Mouse (Mus musculus) embryonic facial prominence, embryonic 12.5 days (tissue): ENCODE measurements around the gene Fam50b. TPM values are rescaled to one million over a fixed set of nuclear protein-coding genes. Genes with fewer than 3 reads are reported as not detected.

ENCODE experiments used
- ATAC-seq: fragments of 200-750 bp; cut with Nextera tagmentation; 2 replicates; pipeline ENCODE4 v1.8.0; 2017; ENCODE audit not compliant: insufficient number of reproducible peaks, insufficient read depth, low FRiP score, low TSS enrichment
- H3K27ac ChIP-seq: fragments of 300-500 bp; sonication (generic); 2 replicates; pipeline ENCODE4 v1.5.1; 2016; ENCODE audit warnings: mild to moderate bottlenecking
- H3K27me3 ChIP-seq: fragments of 300-500 bp; sonication (generic); 2 replicates; pipeline ENCODE4 v1.6.1; 2016; ENCODE audit warnings: mild to moderate bottlenecking, moderate library complexity
- H3K36me3 ChIP-seq: fragments of 300-500 bp; sonication (generic); 2 replicates; pipeline ENCODE4 v1.6.1; 2016; ENCODE audit warnings: mild to moderate bottlenecking
- H3K4me1 ChIP-seq: fragments of 300-500 bp; sonication (generic); 2 replicates; pipeline ENCODE4 v1.6.1; 2016
- H3K4me2 ChIP-seq: fragments of 300-500 bp; sonication (generic); replicated peaks from 2 replicates; pipeline ENCODE4 v1.6.1; 2016; ENCODE audit warnings: mild to moderate bottlenecking, moderate library complexity
- H3K4me3 ChIP-seq: fragments of 300-500 bp; sonication (generic); 2 replicates; pipeline ENCODE4 v1.5.1; 2016; ENCODE audit warnings: mild to moderate bottlenecking
- H3K9ac ChIP-seq: fragments of 300-500 bp; sonication (generic); 2 replicates; pipeline ENCODE4 v1.6.1; 2016; ENCODE audit warnings: mild to moderate bottlenecking, moderate library complexity
- H3K9me3 ChIP-seq: fragments of 300-500 bp; sonication (generic); 2 replicates; pipeline ENCODE4 v1.6.1; 2016; ENCODE audit warnings: mild to moderate bottlenecking, moderate library complexity
- WGBS: fragments of 180-500 bp; shearing (Covaris S2); methylation state at CpG from one replicate; pipeline ENCODE4 v1.1.7; 2016; 5-methylcytosine and 5-hydroxymethylcytosine counted together
- polyA plus RNA-seq: library from polyadenylated mRNA; unstranded; fragments of >200 nt; fragmentation: Nextera tagmentation; extraction: Ambion mirVana; gene quantifications from 2 replicates; pipeline ENCODE4 v1.2.1, GENCODE M21; 2016

The Fam50b gene
- polyA plus RNA-seq, 1 experiment from 2014 or later, result not detected

DNA sequence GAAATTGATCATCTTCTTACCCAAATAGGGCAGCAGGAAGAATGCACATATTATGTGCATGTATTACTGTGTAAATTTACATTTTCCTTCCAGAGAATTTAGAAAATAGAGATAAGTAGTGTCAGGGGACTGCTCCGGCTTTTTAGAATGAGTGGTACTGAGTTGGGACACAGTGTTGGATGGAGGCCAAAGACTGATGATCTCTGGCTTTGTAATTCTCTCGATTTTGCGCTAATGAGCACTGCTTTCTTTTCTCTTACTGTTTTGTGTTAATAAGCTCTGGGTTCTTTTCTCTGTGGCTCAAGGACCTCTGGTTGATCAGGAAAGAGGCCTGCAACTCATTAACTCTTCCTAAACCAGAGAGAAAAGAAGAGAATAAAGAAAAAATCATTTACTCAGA lies 42.1 kb downstream of the Fam50b start:
- Histone ChIP-seq H3K27me3 (no peaks in the 10 kb centered on the region), H3K36me3 (no peaks in the 10 kb centered on the region), H3K4me3 (no peak overlapping the region), H3K9me3 (no peaks in the 10 kb centered on the region), H3K4me1 (no peaks in the 10 kb centered on the region; the same call in 1 of the 2 replicates), H3K4me2 (no peak overlapping the region), H3K9ac (no peak overlapping the region), H3K27ac (no peak overlapping the region)
- WGBS, result 58% methylated on average over 3 of the region's 3 CpGs
- no peak for ATAC-seq

DNA sequence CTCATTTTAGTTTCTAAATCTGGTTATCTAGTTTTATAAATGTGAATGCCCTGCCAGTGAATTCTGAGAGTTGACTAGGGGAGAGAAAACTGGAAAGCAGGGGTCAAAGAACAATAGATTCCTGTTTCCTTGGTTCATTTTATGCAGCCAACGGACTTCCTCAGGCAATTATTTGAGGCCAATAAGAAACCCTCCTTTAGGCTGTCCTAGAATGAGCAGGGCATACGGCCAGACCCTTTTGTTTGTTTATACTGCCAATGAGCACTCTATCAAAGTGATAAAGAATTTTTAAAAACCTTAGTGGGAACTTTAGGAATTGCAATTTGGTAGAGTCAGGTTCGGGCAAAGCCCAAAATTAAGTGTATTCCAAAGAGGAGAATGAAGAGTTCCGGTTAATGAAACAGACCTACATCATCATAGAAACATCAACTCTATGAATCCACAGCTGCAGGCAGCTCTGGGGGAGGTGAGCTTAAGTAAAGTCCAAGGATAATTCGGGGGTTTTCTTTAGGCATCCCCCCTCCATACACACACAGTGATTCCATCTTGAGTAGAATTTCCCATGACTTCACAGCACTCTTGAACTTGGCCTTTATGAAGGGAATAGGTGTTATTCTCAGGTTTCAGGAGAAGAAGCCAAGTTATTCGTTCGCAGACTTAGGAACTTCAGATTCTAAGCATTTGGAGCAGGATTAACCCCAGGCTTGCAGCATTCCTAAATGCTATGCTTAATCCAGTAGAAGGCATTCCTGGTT lies 46.4 kb downstream of the Fam50b start:
- no peaks in the 10 kb centered on the region for H3K36me3 ChIP-seq
- peak overlapping the region; percentile 23; the same call in 1 of the 2 replicates for H3K27ac ChIP-seq
- no peaks in the 10 kb centered on the region for H3K9me3 ChIP-seq
- no peaks in the 10 kb centered on the region for H3K4me1 ChIP-seq
- ATAC-seq, result no peak
- H3K27me3 ChIP-seq, result no peaks in the 10 kb centered on the region
- WGBS, result 43% methylated on average over 7 of the region's 7 CpGs
- H3K9ac ChIP-seq, result no peak overlapping the region
- no peak overlapping the region for H3K4me2 ChIP-seq
- no peak overlapping the region for H3K4me3 ChIP-seq

DNA sequence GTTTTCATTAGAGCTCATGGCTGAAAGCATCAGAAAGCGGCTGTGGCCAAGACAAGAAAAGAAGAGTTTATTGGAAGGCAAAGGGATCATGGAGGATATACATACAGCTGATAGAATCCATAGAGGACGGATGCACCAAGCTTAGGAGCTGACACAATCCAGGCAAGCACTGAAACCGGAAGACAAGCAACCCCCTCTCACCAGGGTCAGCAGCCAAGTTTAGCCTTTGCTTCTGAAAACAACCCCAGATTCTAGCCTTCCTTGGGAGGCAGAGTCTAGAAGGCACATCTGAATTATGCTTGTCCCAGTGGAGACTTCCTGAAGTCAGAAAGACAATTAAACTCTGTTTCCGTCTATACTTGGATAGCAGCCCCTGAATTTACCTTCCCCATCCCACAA lies 47.0 kb downstream of the Fam50b start:
- Histone ChIP-seq H3K9ac (no peak overlapping the region), H3K27ac (peak overlapping the region; percentile 31; the same call in 1 of the 2 replicates), H3K9me3 (no peaks in the 10 kb centered on the region), H3K27me3 (no peaks in the 10 kb centered on the region), H3K36me3 (no peaks in the 10 kb centered on the region), H3K4me2 (no peak overlapping the region), H3K4me3 (no peak overlapping the region), H3K4me1 (no peaks in the 10 kb centered on the region)
- 62% methylated on average over 4 of the region's 4 CpGs for WGBS
- no peak for ATAC-seq

DNA sequence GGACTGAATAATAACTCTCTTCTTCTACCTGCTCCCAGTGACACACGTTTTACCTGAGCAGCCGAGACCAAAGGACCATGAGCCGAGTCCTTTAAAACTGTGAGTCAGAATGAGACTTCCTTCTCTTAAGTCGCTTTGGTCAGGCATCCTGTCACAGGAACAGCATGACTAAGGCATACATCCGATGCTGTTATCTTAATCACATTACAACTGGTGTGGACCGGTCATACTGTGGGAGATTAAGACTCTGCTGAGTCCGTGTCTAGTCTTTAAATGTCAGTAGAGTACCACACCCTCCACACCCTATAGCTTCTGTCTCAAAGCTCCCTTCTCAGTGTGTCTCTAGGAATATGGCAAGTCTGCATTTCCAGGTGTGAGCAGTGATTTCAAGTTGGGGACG lies 50.2 kb downstream of the Fam50b start:
- Histone ChIP-seq H3K9ac (no peak overlapping the region), H3K9me3 (no peaks in the 10 kb centered on the region), H3K4me2 (no peak overlapping the region), H3K27me3 (no peaks in the 10 kb centered on the region), H3K36me3 (no peaks in the 10 kb centered on the region), H3K4me1 (peaks cover 6% of the 10 kb centered on the region; the same call in 1 of the 2 replicates), H3K27ac (no peak overlapping the region), H3K4me3 (no peak overlapping the region)
- 76% methylated on average over 8 of the region's 8 CpGs for WGBS
- ATAC-seq, result no peak

DNA sequence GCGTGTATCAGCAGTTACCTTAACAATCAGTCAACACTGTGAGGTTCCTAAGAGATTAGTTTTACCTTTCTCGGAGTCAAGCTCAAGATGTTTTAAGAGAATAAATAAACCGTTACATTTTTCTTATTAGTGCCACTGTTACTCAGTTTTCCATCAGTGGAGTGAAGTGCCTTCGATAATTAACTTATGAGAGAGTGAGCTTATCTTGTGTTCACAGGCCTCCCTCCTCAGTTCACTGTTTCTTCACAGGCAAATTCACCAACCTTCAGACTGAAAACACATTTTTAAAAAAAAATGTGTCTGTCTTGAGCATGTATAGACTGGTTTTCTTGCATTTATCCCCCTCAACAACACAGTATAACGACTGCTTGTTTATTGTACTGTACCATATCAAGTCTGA lies 52.0 kb downstream of the Fam50b start:
- Histone ChIP-seq H3K9me3 (no peaks in the 10 kb centered on the region), H3K4me3 (no peak overlapping the region), H3K4me2 (no peak overlapping the region), H3K27ac (no peak overlapping the region), H3K9ac (no peak overlapping the region), H3K36me3 (no peaks in the 10 kb centered on the region), H3K27me3 (no peaks in the 10 kb centered on the region), H3K4me1 (peaks cover 6% of the 10 kb centered on the region; the same call in 1 of the 2 replicates)
- no peak for ATAC-seq
- WGBS, result 82% methylated on average over 5 of the region's 5 CpGs

DNA sequence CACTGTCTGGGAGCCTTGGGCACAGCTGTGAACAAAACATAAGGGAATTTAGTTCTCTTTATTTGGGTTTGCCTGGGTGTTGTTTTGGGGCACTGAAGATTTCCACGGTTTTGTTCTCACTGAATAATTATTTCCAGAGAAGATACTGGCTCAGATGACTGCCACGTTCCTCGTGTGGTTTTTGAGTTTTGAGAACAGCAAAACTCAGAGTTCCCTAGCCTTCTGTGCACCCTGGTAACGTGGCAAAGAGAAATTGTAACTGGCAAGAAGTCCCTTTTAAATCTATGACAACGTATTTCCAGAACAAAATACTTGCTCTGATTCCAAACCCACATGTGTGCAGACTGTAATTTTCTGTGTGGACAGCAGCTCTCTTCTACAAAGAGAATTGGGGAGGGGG lies 52.9 kb downstream of the Fam50b start:
- Histone ChIP-seq H3K27ac (no peak overlapping the region), H3K27me3 (no peaks in the 10 kb centered on the region), H3K36me3 (no peaks in the 10 kb centered on the region), H3K9ac (no peak overlapping the region), H3K4me1 (peaks cover 6% of the 10 kb centered on the region; the same call in 1 of the 2 replicates), H3K9me3 (no peaks in the 10 kb centered on the region), H3K4me2 (no peak overlapping the region), H3K4me3 (no peak overlapping the region)
- 37% methylated on average over 5 of the region's 5 CpGs for WGBS
- no peak for ATAC-seq

DNA sequence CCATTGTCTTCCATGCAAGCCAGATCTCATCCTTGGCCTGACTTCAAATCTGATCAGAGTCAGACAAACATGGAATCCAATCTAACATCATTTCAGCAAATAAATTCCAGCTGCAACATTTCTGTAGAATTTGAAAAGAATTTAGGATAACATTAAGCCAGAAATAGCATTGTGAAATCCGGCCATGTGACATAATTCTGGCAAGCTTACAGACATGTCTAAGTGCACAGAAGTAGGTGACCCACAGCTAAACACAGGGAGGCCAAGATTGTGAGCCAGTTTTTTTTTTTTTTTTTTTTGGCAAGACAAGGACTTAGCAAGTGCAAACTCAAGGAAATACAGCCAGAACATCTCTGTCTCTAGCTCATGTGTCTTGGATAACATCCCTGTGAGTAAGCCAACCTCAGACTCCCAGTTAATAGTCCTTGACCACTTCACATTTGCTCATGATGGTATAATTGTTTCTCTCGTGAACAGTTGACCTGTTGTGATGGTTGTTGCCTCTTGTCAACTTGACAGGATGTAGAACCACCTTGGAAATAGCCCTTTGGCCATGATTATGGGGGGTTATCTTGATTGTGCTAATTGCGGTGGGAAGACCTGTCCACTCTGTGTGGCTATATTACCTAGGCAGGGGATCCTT lies 54.6 kb downstream of the Fam50b start:
- Histone ChIP-seq H3K4me2 (no peak overlapping the region), H3K4me1 (peaks cover 6% of the 10 kb centered on the region; the same call in 1 of the 2 replicates), H3K27me3 (no peaks in the 10 kb centered on the region), H3K9me3 (no peaks in the 10 kb centered on the region), H3K27ac (no peak overlapping the region), H3K4me3 (no peak overlapping the region), H3K36me3 (no peaks in the 10 kb centered on the region), H3K9ac (no peak overlapping the region)
- 69% methylated on average over 3 of the region's 3 CpGs for WGBS
- 0 out of 2 replicates have a peak, but pooled peaks have one; percentile 15 for ATAC-seq

DNA sequence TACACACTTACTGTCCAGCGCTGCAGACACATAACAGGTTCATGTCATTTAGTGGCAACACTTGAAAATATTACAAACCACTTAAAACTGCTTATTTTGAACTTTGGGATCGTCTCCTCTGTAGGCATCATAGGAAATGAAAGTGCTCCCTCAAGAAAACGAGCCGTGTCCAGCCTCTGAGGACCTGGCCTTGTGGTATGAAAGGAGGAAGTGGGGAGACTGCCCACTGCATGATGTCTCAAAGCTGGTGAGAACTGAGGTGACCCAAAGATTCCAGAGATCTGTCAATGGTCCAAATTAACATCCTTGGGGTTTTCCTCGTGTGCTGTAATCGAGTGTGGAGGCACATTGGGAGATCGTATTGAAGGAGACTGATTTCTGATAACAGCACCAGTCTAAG lies 58.4 kb downstream of the Fam50b start:
- Histone ChIP-seq H3K4me2 (no peak overlapping the region), H3K27me3 (no peaks in the 10 kb centered on the region), H3K9me3 (no peaks in the 10 kb centered on the region), H3K9ac (no peak overlapping the region), H3K36me3 (no peaks in the 10 kb centered on the region), H3K27ac (no peak overlapping the region), H3K4me3 (no peak overlapping the region), H3K4me1 (no peaks in the 10 kb centered on the region)
- no peak for ATAC-seq
- WGBS, result 66% methylated on average over 7 of the region's 7 CpGs

DNA sequence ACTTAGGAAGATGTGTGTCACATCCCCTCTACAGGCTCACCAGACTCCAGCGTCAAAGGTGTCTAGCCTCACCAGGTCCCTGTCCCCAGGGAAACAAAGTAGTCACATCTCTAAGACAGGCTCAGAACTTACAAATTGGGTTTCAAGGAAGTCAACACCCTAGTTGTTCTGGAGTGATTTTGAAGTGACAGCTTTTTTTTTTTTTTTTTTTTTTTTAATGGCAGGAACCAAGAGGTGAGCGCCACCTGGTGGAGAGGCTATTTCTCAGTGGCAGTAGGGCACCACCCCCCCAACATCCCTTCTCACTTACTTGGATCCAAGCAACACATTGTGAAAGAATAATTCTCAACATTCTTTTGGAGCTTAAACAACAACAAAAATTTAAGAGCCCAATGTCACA lies 59.2 kb downstream of the Fam50b start:
- no peaks in the 10 kb centered on the region for H3K27me3 ChIP-seq
- no peaks in the 10 kb centered on the region for H3K36me3 ChIP-seq
- H3K4me1 ChIP-seq, result no peaks in the 10 kb centered on the region
- no peak overlapping the region for H3K4me2 ChIP-seq
- H3K9ac ChIP-seq, result no peak overlapping the region
- no peaks in the 10 kb centered on the region for H3K9me3 ChIP-seq
- no peak overlapping the region for H3K4me3 ChIP-seq
- no peak for ATAC-seq
- no peak overlapping the region for H3K27ac ChIP-seq
- 40% methylated on average over 2 of the region's 2 CpGs for WGBS

DNA sequence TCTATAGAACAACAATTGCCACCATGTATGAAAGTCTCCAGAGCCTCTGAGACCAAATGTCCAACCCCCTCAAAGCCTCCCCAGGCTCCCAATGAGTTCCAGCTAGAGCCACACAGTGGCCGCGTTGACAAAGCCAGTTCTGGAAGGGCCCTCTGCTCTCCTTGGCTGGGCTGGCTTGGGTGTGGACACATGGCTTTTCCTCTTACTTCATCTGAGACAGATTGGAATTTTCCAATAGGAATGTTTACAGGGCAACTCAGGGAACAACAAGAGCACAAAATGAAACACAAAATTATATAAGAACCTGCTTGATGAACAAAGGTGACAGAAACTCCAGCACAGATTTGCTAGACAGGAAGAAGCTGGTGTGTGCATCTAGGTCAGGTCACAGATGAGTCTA lies 59.8 kb downstream of the Fam50b start:
- Histone ChIP-seq H3K27me3 (no peaks in the 10 kb centered on the region), H3K4me1 (no peaks in the 10 kb centered on the region), H3K4me3 (no peak overlapping the region), H3K9ac (no peak overlapping the region), H3K36me3 (no peaks in the 10 kb centered on the region), H3K9me3 (no peaks in the 10 kb centered on the region), H3K4me2 (no peak overlapping the region), H3K27ac (no peak overlapping the region)
- ATAC-seq, result no peak
- WGBS, result 76% methylated on average over 2 of the region's 2 CpGs
